Mouse (Mus musculus) hindbrain, embryonic 11.5 days (tissue): Measurements from ENCODE around the gene Crisp4. TPM values are rescaled to one million over a fixed set of nuclear protein-coding genes. Genes with fewer than 3 reads are reported as not detected.

Experiments used
- ATAC-seq: fragments of 200-750 bp; cut with Nextera tagmentation; 2 replicates; pipeline ENCODE4 v1.8.0; 2017; ENCODE audit warnings: mild to moderate bottlenecking, moderate TSS enrichment, moderate library complexity; ENCODE audit not compliant: low FRiP score
- DNase-seq: peaks from one replicate; pipeline ENCODE4 v3.0.0-alpha.2; 2015; ENCODE audit warnings: low spot score
- H3K27ac ChIP-seq: fragments of 300-500 bp; sonication (generic); 2 replicates; pipeline ENCODE4 v1.5.1; 2014; ENCODE audit warnings: mild to moderate bottlenecking, low read depth, low read length
- H3K27me3 ChIP-seq: fragments of 300-500 bp; sonication (generic); 2 replicates; pipeline ENCODE4 v1.6.1; 2014; ENCODE audit warnings: mild to moderate bottlenecking, low read length, moderate library complexity, mixed read lengths; ENCODE audit not compliant: control insufficient read depth, insufficient read depth
- H3K36me3 ChIP-seq: fragments of 300-500 bp; sonication (generic); 2 replicates; pipeline ENCODE4 v1.6.1; 2014; ENCODE audit warnings: mild to moderate bottlenecking, low read length, moderate library complexity, mixed read lengths; ENCODE audit not compliant: control insufficient read depth, insufficient read depth
- H3K4me1 ChIP-seq: fragments of 300-500 bp; sonication (generic); replicated peaks from 2 replicates; pipeline ENCODE4 v1.6.1; 2014; ENCODE audit warnings: low read length, mixed read lengths; ENCODE audit not compliant: control insufficient read depth, insufficient read depth
- H3K4me2 ChIP-seq: fragments of 300-500 bp; sonication (generic); replicated peaks from 2 replicates; pipeline ENCODE4 v1.6.1; 2014; ENCODE audit warnings: mild to moderate bottlenecking, low read depth, low read length
- H3K4me3 ChIP-seq: fragments of 300-500 bp; sonication (generic); 2 replicates; pipeline ENCODE4 v1.5.1; 2014; ENCODE audit warnings: low read depth, low read length
- H3K9ac ChIP-seq: fragments of 300-500 bp; sonication (generic); 2 replicates; pipeline ENCODE4 v1.6.1; 2014; ENCODE audit warnings: low read depth, low read length
- H3K9me3 ChIP-seq: fragments of 300-500 bp; sonication (generic); 2 replicates; pipeline ENCODE4 v1.6.1; 2016; ENCODE audit warnings: low read length; ENCODE audit not compliant: control insufficient read depth
- WGBS: fragments of 180-500 bp; shearing (Covaris S2); extraction: QIAGEN DNeasy Blood & Tissue Kit; methylation state at CpG from one replicate; pipeline ENCODE4 v1.1.7; 2014; 5-methylcytosine and 5-hydroxymethylcytosine counted together
- polyA plus RNA-seq: library from polyadenylated mRNA; unstranded; fragments of >200 nt; fragmentation: Nextera tagmentation; extraction: Ambion mirVana; gene quantifications from 2 replicates; pipeline ENCODE4 v1.2.1, GENCODE M21; 2014

The Crisp4 gene
- polyA plus RNA-seq, 1 experiment from 2014 or later, result not detected

GRCm38 (mm10) chr1:18129983-18130382 lies 15.7 kb downstream of the Crisp4 start:
- no peak overlapping the region for H3K4me2 ChIP-seq
- H3K27me3 ChIP-seq, result no peaks in the 10 kb centered on the region
- H3K4me1 ChIP-seq, result no peaks in the 10 kb centered on the region
- WGBS, result 80% methylated on average over 4 of the region's 4 CpGs
- no peak overlapping the region for H3K4me3 ChIP-seq
- no peaks in the 10 kb centered on the region for H3K36me3 ChIP-seq
- H3K27ac ChIP-seq, result no peak overlapping the region
- no peaks in the 10 kb centered on the region for H3K9me3 ChIP-seq
- DNase-seq (no peak), ATAC-seq (no peak)
- no peak overlapping the region for H3K9ac ChIP-seq

GRCm38 (mm10) chr1:18106720-18107355 lies 38.9 kb downstream of the Crisp4 start:
- H3K4me3 ChIP-seq, result no peak overlapping the region
- H3K9me3 ChIP-seq, result no peaks in the 10 kb centered on the region
- no peak overlapping the region for H3K4me2 ChIP-seq
- H3K27me3 ChIP-seq, result 0 out of 2 replicates have a peak, but pooled peaks cover 2% of the 10 kb centered on the region
- ATAC-seq, result peak; percentile 36
- H3K4me1 ChIP-seq, result no peaks in the 10 kb centered on the region
- peak; percentile 51 for DNase-seq
- no peak overlapping the region for H3K27ac ChIP-seq
- H3K36me3 ChIP-seq, result no peaks in the 10 kb centered on the region
- 41% methylated on average over 5 of the region's 5 CpGs for WGBS
- no peak overlapping the region for H3K9ac ChIP-seq

DNA sequence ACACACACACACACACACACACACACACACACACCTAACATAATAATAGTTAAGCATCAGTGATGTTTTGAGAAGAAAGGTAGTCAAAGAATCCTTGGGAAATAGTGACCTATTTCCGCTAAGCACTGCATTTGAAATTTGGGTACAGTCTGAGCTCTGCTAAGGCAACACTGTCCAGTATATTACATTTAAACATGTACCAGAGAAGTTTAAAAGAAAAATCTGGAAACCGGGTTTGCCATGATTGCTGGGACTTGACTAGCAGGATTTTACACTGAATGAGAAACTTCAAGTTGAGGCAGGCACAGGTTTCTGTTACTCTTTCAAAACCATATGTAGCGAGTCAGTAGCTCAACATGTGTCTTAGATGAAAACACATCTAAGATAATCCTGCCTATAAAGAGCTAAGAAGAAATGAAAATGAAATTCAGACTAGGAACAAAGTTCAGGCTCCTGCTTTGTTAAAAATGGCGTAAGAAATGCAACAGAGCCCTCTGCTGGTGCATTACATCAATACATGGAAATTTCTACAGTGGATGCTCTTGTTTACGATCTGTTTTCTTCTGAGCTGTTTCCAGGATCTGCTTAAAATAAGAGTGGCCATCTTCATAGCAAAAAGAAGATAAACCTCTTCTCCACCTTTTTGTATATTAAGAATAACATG lies 39.7 kb downstream of the Crisp4 start:
- H3K9me3 ChIP-seq, result no peaks in the 10 kb centered on the region
- H3K27me3 ChIP-seq, result 0 out of 2 replicates have a peak, but pooled peaks cover 2% of the 10 kb centered on the region
- no peak overlapping the region for H3K4me2 ChIP-seq
- no peak overlapping the region for H3K9ac ChIP-seq
- H3K27ac ChIP-seq, result no peak overlapping the region
- H3K4me1 ChIP-seq, result no peaks in the 10 kb centered on the region
- no peak overlapping the region for H3K4me3 ChIP-seq
- WGBS, result 52% methylated on average over 5 of the region's 5 CpGs
- ATAC-seq, result peak; percentile 53
- H3K36me3 ChIP-seq, result no peaks in the 10 kb centered on the region
- peak; percentile 64 for DNase-seq

DNA sequence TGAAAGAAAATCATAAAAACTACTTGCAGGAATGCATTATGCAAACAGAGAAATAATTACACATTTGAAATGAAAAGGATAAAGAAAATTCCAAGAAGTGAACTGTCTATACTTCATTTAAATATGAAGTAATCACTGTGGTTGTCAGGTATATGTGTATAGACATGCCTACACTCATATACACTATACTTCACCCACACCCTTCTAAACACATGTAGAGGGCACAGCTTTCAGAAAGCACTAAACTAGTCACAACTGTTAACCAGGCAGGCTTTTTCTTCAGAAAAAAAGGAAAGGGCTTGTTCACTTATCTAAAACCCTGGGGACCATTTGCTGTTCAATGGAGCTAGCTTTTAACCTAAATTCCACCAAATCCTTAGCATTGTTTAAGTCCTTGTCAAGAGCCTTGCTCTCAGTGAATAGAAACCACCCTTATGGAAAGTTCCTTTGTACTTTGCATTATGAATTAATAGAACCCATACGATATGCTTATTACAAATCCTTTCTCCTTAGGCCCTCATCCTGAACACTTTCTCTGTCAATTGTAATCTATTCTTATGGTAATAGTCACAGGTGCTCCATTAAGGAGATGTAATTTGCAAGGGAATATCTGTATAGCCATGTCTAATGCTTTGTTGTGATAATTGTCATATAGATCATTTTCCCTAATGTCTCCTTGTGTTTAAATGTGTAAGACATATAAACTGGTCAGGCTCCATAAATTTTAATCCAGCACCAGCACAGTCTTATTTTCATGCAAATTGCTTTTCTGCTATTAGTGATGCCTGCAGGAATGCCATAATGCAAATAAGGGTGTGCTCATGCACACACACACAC lies 40.5 kb downstream of the Crisp4 start:
- Histone ChIP-seq H3K4me1 (no peaks in the 10 kb centered on the region), H3K27me3 (0 out of 2 replicates have a peak, but pooled peaks cover 2% of the 10 kb centered on the region), H3K4me2 (no peak overlapping the region), H3K9me3 (no peaks in the 10 kb centered on the region), H3K4me3 (no peak overlapping the region), H3K9ac (no peak overlapping the region), H3K36me3 (no peaks in the 10 kb centered on the region), H3K27ac (no peak overlapping the region)
- DNase-seq (peak; percentile 14), ATAC-seq (peak; percentile 92)
- WGBS, result 29% methylated on average over 1 of the region's 1 CpGs

Other genes with a start within 250 kb of the Crisp4 start
- not detected in 2 replicates for gene Defb18, start 91.5 kb upstream of the Crisp4 start, polyA plus RNA-seq
- gene Defb41, start 119.2 kb upstream of the Crisp4 start, polyA plus RNA-seq, result not detected in 2 replicates